ENCODE assay signal across 15 mouse cellular contexts in genomic region chr10:111387869-111388538, GRCm38 (mm10).
DNase-seq lines count a peak whose midpoint lies in the region; ATAC-seq lines count a peak whose summit lies in the region.
"Had no signal": no experiment of that assay in that cellular context is flagged by ENCODE, and none has a peak within 500 bp of the region (broad histone marks: within the 10 kb centered on the region; RNA-seq: fewer than 3 reads in every experiment).

No protein-coding gene starts in this region.

- H3K4me3 ChIP-seq in embryonic facial prominence, embryonic 12.5 days = no peak overlapping the region
- peak overlapping the region; percentile 13; the same call in 1 of the 2 replicates for H3K4me3 ChIP-seq in hindbrain, embryonic 10.5 days
- H3K4me3 ChIP-seq in midbrain, embryonic 14.5 days (replicated peaks; ENCODE audit: low read depth, low read length) = peak overlapping the region; percentile 22
- H3K4me3 ChIP-seq: erythroblast, embryonic 14.5 days; heart, embryonic 15.5 days; liver, embryonic 13.5 days had no signal

- no peaks in the 10 kb centered on the region for H3K36me3 ChIP-seq in embryonic facial prominence, embryonic 12.5 days
- no peaks in the 10 kb centered on the region for H3K36me3 ChIP-seq in hindbrain, embryonic 10.5 days
- H3K36me3 ChIP-seq in midbrain, embryonic 14.5 days (ENCODE audit: control insufficient read depth, insufficient read depth, low read length) = no peaks in the 10 kb centered on the region
- H3K36me3 ChIP-seq: heart, embryonic 15.5 days; liver, embryonic 13.5 days had no signal

- no peak overlapping the region for H3K9ac ChIP-seq in embryonic facial prominence, embryonic 12.5 days
- peak overlapping the region; percentile 34; the same call in 1 of the 2 replicates for H3K9ac ChIP-seq in midbrain, embryonic 14.5 days (replicated peaks; ENCODE audit: low read length)
- H3K9ac ChIP-seq: heart, embryonic 15.5 days; liver, embryonic 13.5 days had no signal

- 34% methylated on average over 18 of the region's 18 CpGs for WGBS in embryonic facial prominence, embryonic 12.5 days
- WGBS in hindbrain, embryonic 10.5 days = 45% methylated on average over 18 of the region's 18 CpGs
- WGBS in midbrain, embryonic 14.5 days = 14% methylated on average over 18 of the region's 18 CpGs

- peaks cover 12% of the 10 kb centered on the region for H3K4me1 ChIP-seq in embryonic facial prominence, embryonic 12.5 days
- H3K4me1 ChIP-seq in hindbrain, embryonic 10.5 days (replicated peaks) = peaks cover 17% of the 10 kb centered on the region
- H3K4me1 ChIP-seq in midbrain, embryonic 14.5 days (ENCODE audit: control insufficient read depth, insufficient read depth, low read length) = peaks cover 11% of the 10 kb centered on the region

- no peaks in the 10 kb centered on the region for H3K27me3 ChIP-seq in embryonic facial prominence, embryonic 12.5 days
- no peaks in the 10 kb centered on the region for H3K27me3 ChIP-seq in hindbrain, embryonic 10.5 days (ENCODE audit: insufficient read depth, poor library complexity, severe bottlenecking)
- H3K27me3 ChIP-seq in midbrain, embryonic 14.5 days (ENCODE audit: control insufficient read depth, insufficient read depth, low read length) = no peaks in the 10 kb centered on the region
- H3K27me3 ChIP-seq: heart, embryonic 15.5 days; liver, embryonic 13.5 days had no signal

- DNase-seq in embryo, embryonic 10.5 days (ENCODE audit: low spot score) = peak; percentile 36
- peak; percentile 30 for DNase-seq in hindbrain, embryonic 10.5 days (ENCODE audit: low spot score)
- DNase-seq in midbrain, embryonic 14.5 days = peak; percentile 81
- no peak for DNase-seq in kidney, postnatal 14 days
- DNase-seq in kidney, adult 9 months = no peak
- no peak for DNase-seq in ovary, postnatal 10 days (ENCODE audit: low spot score)
- DNase-seq: adrenal gland, postnatal 36 days; cerebellum, adult 11 months; gastrocnemius, postnatal 14 days; liver, embryonic 13.5 days; right cerebral cortex, adult 18-20 months had no signal

- H3K27ac ChIP-seq in embryonic facial prominence, embryonic 12.5 days = no peak overlapping the region
- H3K27ac ChIP-seq in hindbrain, embryonic 10.5 days = peak overlapping the region; percentile 74
- H3K27ac ChIP-seq in midbrain, embryonic 14.5 days (replicated peaks; ENCODE audit: low read depth, low read length) = no peak overlapping the region
- H3K27ac ChIP-seq: heart, embryonic 15.5 days; liver, embryonic 13.5 days had no signal

- H3K4me2 ChIP-seq in embryonic facial prominence, embryonic 12.5 days (replicated peaks) = peak overlapping the region; percentile 21
- peak overlapping the region; percentile 50 for H3K4me2 ChIP-seq in midbrain, embryonic 14.5 days (ENCODE audit: low read length)
- H3K4me2 ChIP-seq: heart, embryonic 15.5 days; liver, embryonic 13.5 days had no signal

- no peaks in the 10 kb centered on the region for H3K9me3 ChIP-seq in embryonic facial prominence, embryonic 12.5 days
- no peaks in the 10 kb centered on the region for H3K9me3 ChIP-seq in hindbrain, embryonic 10.5 days
- H3K9me3 ChIP-seq in midbrain, embryonic 14.5 days (ENCODE audit: control insufficient read depth, low read length) = no peaks in the 10 kb centered on the region
- H3K9me3 ChIP-seq: heart, embryonic 15.5 days; liver, embryonic 13.5 days had no signal

- no peak for ATAC-seq in embryonic facial prominence, embryonic 12.5 days (ENCODE audit: insufficient number of reproducible peaks, insufficient read depth, low FRiP score, low TSS enrichment)
- ATAC-seq in midbrain, embryonic 14.5 days (ENCODE audit: low FRiP score, low TSS enrichment) = peak; percentile 75
- ATAC-seq: intestine, embryonic 16.5 days had no signal

Comparison
In these comparisons a context has a peak if more than half of its experiments do, and no peak if none do; other contexts are left out.
1. DNase-seq: peak in embryo, embryonic 10.5 days (single experiment), hindbrain, embryonic 10.5 days (single experiment) and midbrain, embryonic 14.5 days (single experiment); none in kidney, postnatal 14 days (single experiment), kidney, adult 9 months (single experiment) and ovary, postnatal 10 days (single experiment).